Mouse (Mus musculus): ENCODE results near the gene AI597479.

AI597479 gene

DNA sequence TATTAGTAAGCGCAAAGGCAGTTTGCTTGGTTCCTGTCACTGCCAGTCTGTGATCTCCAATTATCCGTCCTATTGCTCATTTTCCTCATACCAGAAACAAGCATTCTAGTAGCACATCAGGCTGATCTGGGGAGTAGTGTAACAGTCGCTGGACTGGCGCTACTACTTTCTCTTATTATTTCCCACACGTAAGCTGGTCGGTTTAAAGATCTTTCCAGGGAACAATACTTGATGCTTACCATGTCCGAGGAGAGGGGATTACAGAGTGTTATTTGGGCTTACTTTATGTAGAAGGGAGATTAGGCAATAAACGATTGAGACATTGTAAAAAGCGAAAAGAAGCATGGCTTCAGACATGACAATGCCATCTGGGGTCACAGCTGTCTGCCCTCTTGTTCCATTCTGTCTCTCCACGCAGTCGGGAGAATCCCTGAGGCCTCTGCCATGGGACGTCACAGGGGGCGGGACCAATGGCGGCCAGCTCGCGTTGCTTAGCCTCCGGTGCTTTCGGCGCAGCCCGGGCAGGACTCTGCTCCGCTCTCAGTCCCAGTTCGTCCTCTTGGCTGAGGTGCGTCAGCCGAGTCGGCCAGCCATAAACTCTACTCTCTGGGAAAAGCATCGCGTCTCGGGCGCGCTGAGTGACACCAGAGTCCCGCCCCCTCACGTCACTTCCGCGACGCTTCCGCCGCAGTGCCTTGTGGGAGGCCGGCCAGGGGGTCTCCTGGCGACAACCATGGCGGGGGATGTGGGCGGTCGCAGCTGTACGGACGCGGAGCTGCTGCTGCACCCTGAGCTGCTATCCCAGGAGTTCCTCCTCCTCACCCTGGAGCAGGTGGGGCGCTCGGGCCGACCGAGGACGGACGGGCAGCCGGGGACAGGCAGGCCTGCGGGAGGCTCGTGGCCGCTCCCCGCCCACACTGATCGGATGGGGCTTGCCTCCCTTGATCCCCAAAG, at the start of gene AI597479, which contains the start of gene Tgfbrap1:
TSS of gene AI597479 (plus strand) at position 680 of the 954 bp plus-strand sequence.
TSS of gene Tgfbrap1 (minus strand) at position 607 of the 954 bp plus-strand sequence.
- DNase-seq (ENCODE audit: low read depth in 2 of 2, low spot score in 2 of 2) = peak; percentile 84 to 88

- no peak for DNase-seq (ENCODE audit: low read depth in 2 of 2, low spot score in 2 of 2)
Observed at GRCm38 (mm10) chr1:43051903-43052302, 46.6 kb upstream of the AI597479 start.

- DNase-seq (ENCODE audit: low read depth in 2 of 2, low spot score in 2 of 2) = no peak
Observed at GRCm38 (mm10) chr1:43065615-43066310, 32.7 kb upstream of the AI597479 start.

DNA sequence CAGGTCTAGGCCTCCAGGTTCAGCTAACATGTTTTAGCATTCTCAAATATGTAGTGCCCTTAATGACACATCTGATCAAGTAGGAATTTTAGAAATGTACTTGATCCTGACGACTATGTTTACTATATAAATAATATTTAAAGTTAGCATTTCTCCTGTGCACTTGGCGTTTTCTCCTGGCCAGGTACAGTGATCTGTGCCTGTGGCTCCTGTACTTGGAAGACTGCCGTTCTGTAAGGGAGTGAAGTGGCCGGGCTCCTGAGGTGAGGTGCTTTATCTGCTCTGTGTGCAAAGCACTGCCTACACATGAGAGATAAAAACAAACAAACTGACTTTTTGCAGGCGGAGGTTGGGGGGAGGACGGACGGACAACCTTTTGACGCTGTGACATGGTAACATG, 31.9 kb upstream of the AI597479 start:
- DNase-seq (ENCODE audit: low read depth in 2 of 2, low spot score in 2 of 2) = no peak

- DNase-seq (ENCODE audit: low read depth in 2 of 2, low spot score in 2 of 2) = no peak
Observed at GRCm38 (mm10) chr1:43067551-43067950, 31.0 kb upstream of the AI597479 start.

- no peak for DNase-seq (ENCODE audit: low read depth in 2 of 2, low spot score in 2 of 2)
Observed at GRCm38 (mm10) chr1:43070726-43071125, 27.8 kb upstream of the AI597479 start.

GRCm38 (mm10) chr1:43072028-43072427, 26.5 kb upstream of the AI597479 start:
- DNase-seq (ENCODE audit: low read depth in 2 of 2, low spot score in 2 of 2) = no peak

DNA sequence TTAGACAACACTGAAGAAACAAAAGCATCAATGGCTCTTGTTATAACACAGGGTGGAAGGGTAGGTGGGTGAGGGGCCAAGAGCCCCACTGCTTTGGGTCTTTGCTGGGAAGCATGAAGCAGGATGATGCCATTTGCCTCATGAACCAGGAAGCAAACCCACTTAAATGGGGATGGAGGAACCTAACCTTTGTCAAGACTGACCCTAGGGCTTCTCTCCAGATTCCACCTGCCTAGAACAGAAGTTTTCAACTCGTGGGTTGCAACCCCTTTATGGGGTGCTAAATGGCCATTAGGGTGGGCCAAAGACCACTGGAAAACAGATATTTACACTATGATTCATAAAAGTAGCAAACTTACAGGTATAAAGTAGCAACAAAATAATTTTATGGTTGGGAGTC, 25.9 kb upstream of the AI597479 start:
- DNase-seq (ENCODE audit: low read depth in 2 of 2, low spot score in 2 of 2) = no peak

- no peak for DNase-seq (ENCODE audit: low read depth in 2 of 2, low spot score in 2 of 2)
Observed at GRCm38 (mm10) chr1:43074791-43075190, 23.7 kb upstream of the AI597479 start.

DNA sequence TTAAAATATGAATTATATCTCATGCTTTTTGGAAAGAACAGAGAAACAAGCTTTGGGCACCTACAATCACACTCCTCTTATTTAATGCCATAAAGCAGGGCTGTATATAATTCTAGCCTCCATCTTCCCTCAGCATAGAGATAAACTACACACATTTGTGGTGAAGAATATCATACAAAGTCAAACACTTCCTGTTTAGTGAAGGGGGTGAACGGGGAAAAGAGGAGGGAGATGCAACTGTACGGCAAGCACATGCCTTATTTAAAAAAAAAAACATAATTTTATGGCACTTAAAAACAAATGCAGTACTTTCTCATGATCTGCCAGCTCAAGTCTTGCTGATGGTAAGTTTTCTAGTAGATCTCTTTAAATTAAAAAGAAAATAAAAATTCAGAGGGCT, 20.4 kb upstream of the AI597479 start:
- DNase-seq (ENCODE audit: low read depth in 2 of 2, low spot score in 2 of 2) = no peak

GRCm38 (mm10) chr1:43082946-43083345, 15.6 kb upstream of the AI597479 start:
- DNase-seq (ENCODE audit: low read depth in 2 of 2, low spot score in 2 of 2) = no peak

DNA sequence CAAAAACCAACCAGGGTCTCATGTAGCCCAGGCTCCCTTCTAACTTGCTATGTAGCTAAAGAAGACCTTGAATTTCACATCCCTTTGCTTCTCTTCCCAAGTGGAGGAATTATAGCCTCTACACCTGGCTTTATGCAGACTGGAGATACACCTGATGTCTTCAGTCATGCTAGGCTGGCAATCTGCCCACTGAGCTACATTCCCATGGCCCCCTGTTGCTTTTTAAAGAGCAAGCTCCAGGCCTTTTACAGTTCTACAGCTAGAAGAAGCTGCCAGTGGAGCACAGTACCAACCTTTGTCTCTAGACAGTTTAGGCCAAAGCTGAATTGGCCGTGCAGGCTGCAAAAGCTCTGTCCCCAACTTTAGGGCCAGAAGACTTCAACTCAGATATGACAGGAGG, 8.1 kb upstream of the AI597479 start:
- DNase-seq (ENCODE audit: low read depth in 2 of 2, low spot score in 2 of 2) = no peak

DNA sequence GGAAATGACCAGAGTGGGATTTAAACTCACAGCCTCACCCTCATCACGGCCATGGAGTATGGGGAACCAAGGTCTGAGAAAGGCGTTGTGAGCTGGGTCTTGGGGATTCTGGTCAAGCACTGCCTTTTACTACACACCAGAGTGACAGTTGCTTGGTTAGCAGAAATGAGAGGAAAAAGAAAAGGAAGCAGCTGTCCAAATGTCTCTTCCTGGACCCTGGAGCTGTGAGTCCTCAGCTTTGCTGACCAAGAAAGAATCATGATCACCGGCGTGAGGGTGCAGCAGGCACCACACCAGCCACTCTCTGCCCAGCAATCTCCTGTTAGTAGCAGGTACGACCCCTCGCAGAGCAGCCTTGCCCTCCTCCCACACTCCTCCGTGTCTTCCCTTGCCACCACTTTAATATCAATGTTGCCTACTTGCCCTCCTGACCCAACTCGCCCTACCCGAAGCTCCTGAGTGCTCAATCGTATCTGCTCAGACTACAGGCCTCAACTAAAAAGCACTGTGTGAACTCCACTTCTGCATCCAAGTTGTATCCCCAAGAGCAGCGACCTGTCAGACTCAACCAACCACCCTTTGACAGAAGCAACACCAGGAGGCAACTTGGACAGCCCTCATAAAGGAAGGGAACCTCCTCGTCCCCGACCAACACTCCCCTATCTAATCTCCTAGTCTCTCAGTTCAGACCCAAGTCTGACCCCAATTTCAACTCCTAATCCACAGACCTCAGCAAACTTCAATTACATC, 7.0 kb upstream of the AI597479 start:
- peak in 1 of 2 experiments; percentile 1 for DNase-seq (ENCODE audit: low read depth in 2 of 2, low spot score in 2 of 2)

- peak; percentile 28 to 32 for DNase-seq (ENCODE audit: low read depth in 2 of 2, low spot score in 2 of 2)
Observed at GRCm38 (mm10) chr1:43092056-43093015, 6.2 kb upstream of the AI597479 start.

- no peak for DNase-seq (ENCODE audit: low read depth in 2 of 2, low spot score in 2 of 2)
Observed at GRCm38 (mm10) chr1:43094206-43094605, 4.3 kb upstream of the AI597479 start.

DNA sequence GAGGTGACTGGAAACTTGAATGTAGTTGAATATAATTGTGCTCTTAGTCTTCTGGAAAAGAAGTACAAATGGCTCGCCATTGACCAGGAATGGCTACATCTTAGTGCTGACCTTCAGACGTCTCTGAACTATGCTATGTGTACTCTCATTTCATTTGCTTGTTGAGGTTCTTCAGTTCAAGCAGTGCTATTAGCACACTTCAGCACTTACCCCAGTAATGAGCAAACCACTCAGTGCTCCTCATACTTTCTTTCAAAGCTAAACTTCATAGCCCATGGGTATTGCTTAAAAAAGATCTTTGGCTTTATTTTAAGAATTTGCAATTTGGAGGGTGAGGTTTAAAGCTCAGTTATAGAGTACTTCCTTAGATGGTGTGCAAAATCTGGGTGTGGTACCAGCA, 10.2 kb downstream of the AI597479 start:
- no peak for DNase-seq (ENCODE audit: low read depth in 2 of 2, low spot score in 2 of 2)

DNA sequence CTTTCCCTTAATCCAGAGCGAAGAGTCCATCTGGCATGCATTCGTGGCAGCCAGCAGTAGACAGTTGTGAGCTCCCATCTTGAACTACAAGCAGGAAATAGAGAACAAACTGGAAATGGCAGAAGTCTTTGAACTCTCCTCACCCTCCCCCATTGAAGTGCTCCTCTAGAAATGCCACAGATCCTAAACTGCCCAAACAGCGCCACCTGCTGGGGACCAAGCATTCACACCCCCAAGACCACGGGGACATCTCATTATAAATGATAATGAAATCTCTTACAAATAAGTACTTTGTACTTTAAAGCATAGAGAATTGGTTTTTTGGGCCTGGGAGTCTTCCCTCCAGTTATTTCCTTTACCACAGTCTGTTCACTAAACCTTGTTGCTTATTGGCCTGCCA, 12.0 kb downstream of the AI597479 start:
- peak; percentile 66 to 72 for DNase-seq (ENCODE audit: low read depth in 2 of 2, low spot score in 2 of 2)

DNA sequence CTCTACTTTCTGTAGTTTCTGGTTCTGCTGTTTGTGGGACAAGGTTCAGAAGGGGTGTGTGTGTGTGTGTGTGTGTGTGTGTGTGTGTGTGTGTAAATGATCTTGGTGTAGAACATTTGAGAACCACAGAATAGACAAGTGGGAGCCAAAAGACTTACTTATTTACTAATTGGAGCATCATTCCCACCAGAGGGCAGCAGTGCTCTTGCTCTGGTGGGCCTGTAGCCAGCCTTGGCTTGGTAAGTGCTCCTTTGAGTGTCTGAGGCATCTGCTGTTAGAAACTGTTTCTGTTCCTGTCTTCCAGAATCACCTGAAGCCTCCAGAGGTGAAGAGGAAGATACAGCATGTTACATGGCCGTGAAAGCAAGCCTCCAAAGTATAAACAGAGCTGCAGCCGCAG, 14.4 kb downstream of the AI597479 start:
- peak in 1 of 2 experiments; percentile 19 for DNase-seq (ENCODE audit: low read depth in 2 of 2, low spot score in 2 of 2)

GRCm38 (mm10) chr1:43117435-43117834, 18.9 kb downstream of the AI597479 start:
- DNase-seq (ENCODE audit: low read depth in 2 of 2, low spot score in 2 of 2) = no peak

DNA sequence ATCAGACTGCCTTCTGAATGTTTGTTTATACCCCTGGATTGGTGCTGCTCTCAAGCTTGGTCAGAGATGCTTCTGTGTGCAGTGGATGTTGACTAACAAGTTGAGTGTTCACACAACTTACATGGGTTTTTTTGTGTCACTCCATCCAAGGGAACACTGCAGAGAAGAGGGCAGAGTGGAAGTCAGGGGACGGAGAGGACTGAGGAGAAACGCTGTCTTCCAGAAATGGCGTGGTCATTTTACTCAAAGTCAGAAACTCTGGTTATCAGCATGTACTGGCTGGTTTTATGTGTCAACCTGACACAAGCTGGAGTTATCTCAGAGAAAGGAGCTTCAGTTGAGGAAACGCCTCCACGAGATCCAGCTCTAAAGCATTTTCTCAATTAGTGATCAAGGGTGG, 22.4 kb downstream of the AI597479 start:
- no peak for DNase-seq (ENCODE audit: low read depth in 2 of 2, low spot score in 2 of 2)

Measured in CD8-positive naive resting alpha-beta T cell, adult 2 months (primary cell).